Mouse (Mus musculus): ENCODE measurements around the gene Dnajb13. TPM values are rescaled to one million over a fixed set of nuclear protein-coding genes. Genes with fewer than 3 reads are reported as not detected.

Dnajb13 gene
- total RNA-seq, 2 experiments from 2014 or later: 0.05 TPM; not detected in 1

- peak; percentile 50 for ATAC-seq (replicated peaks; ENCODE audit: low FRiP score, low TSS enrichment, poor library complexity, severe bottlenecking)
Measured at GRCm38 (mm10) chr7:100465656-100466309, 49.0 kb downstream of the Dnajb13 start.

- no peak for ATAC-seq (replicated peaks; ENCODE audit: low FRiP score, low TSS enrichment, poor library complexity, severe bottlenecking)
Measured at GRCm38 (mm10) chr7:100465248-100465647, 49.5 kb downstream of the Dnajb13 start.

- no peak for ATAC-seq (replicated peaks; ENCODE audit: low FRiP score, low TSS enrichment, poor library complexity, severe bottlenecking)
Measured at GRCm38 (mm10) chr7:100464248-100464647, 50.5 kb downstream of the Dnajb13 start.

- no peak for ATAC-seq (replicated peaks; ENCODE audit: low FRiP score, low TSS enrichment, poor library complexity, severe bottlenecking)
Measured at GRCm38 (mm10) chr7:100463757-100464156, 51.0 kb downstream of the Dnajb13 start.

GRCm38 (mm10) chr7:100463194-100463593, 51.6 kb downstream of the Dnajb13 start:
- ATAC-seq (replicated peaks; ENCODE audit: low FRiP score, low TSS enrichment, poor library complexity, severe bottlenecking): peak; percentile 39

- ATAC-seq (replicated peaks; ENCODE audit: low FRiP score, low TSS enrichment, poor library complexity, severe bottlenecking): no peak
Measured at GRCm38 (mm10) chr7:100461621-100462151, 53.1 kb downstream of the Dnajb13 start.

- ATAC-seq (replicated peaks; ENCODE audit: low FRiP score, low TSS enrichment, poor library complexity, severe bottlenecking): no peak
Measured at GRCm38 (mm10) chr7:100459862-100460261, 54.9 kb downstream of the Dnajb13 start.

- ATAC-seq (replicated peaks; ENCODE audit: low FRiP score, low TSS enrichment, poor library complexity, severe bottlenecking): peak; percentile 85
Measured at GRCm38 (mm10) chr7:100458153-100458552, 56.6 kb downstream of the Dnajb13 start.

Other genes with a start within 250 kb of the Dnajb13 start
- gene P4ha3, start 229.4 kb downstream of the Dnajb13 start, total RNA-seq (2014; fragmentation: Nextera tagmentation): not detected in 2 replicates
- gene P4ha3, start 229.4 kb downstream of the Dnajb13 start, total RNA-seq (2017): 0.38 TPM in 1 of 2 replicates, not detected in the other
- gene C2cd3, start 142.7 kb downstream of the Dnajb13 start, total RNA-seq (2014; fragmentation: Nextera tagmentation): 57.6 and 71.1 TPM in 2 replicates
- gene C2cd3, start 142.7 kb downstream of the Dnajb13 start, total RNA-seq (2017): 19.1 and 32.6 TPM in 2 replicates
- 24.8 and 31.4 TPM in 2 replicates for gene Ppme1, start 142.7 kb downstream of the Dnajb13 start, total RNA-seq (2014; fragmentation: Nextera tagmentation)
- 25.7 and 35.3 TPM in 2 replicates for gene Ppme1, start 142.7 kb downstream of the Dnajb13 start, total RNA-seq (2017)
- not detected in 2 replicates for gene Ucp3, start 42.0 kb downstream of the Dnajb13 start, total RNA-seq (2014; fragmentation: Nextera tagmentation)
- not detected in 2 replicates for gene Ucp3, start 42.0 kb downstream of the Dnajb13 start, total RNA-seq (2017)
- 705 and 713 TPM in 2 replicates for gene Ucp2, start 21.6 kb downstream of the Dnajb13 start, total RNA-seq (2014; fragmentation: Nextera tagmentation)
- gene Ucp2, start 21.6 kb downstream of the Dnajb13 start, total RNA-seq (2017): 103 and 164 TPM in 2 replicates
- gene Coa4, start 22.1 kb upstream of the Dnajb13 start, total RNA-seq (2014; fragmentation: Nextera tagmentation): 14.2 and 20.1 TPM in 2 replicates
- 8.2 and 9.0 TPM in 2 replicates for gene Coa4, start 22.1 kb upstream of the Dnajb13 start, total RNA-seq (2017)
- gene Rab6a, start 92.5 kb upstream of the Dnajb13 start, total RNA-seq (2014; fragmentation: Nextera tagmentation): 35.0 and 46.8 TPM in 2 replicates
- 50.5 and 53.1 TPM in 2 replicates for gene Rab6a, start 92.5 kb upstream of the Dnajb13 start, total RNA-seq (2017)
- 50.3 and 57.1 TPM in 2 replicates for gene Mrpl48, start 93.3 kb upstream of the Dnajb13 start, total RNA-seq (2014; fragmentation: Nextera tagmentation)
- gene Mrpl48, start 93.3 kb upstream of the Dnajb13 start, total RNA-seq (2017): 93.1 and 138 TPM in 2 replicates
- gene Plekhb1, start 147.5 kb upstream of the Dnajb13 start, total RNA-seq (2014; fragmentation: Nextera tagmentation): not detected in 2 replicates
- gene Plekhb1, start 147.5 kb upstream of the Dnajb13 start, total RNA-seq (2017): 0.05 TPM in 1 of 2 replicates, not detected in the other
- 26.9 and 35.9 TPM in 2 replicates for gene Fam168a, start 191.7 kb upstream of the Dnajb13 start, total RNA-seq (2014; fragmentation: Nextera tagmentation)
- 7.3 and 7.7 TPM in 2 replicates for gene Fam168a, start 191.7 kb upstream of the Dnajb13 start, total RNA-seq (2017)

All from megakaryocyte-erythroid progenitor cell, adult 5-6 weeks (primary cell).